Mouse (Mus musculus): ENCODE data around the gene Bckdhb. TPM values are rescaled to one million over a fixed set of nuclear protein-coding genes. Genes with fewer than 3 reads are reported as not detected.
"Not testable (repeated sequence)": the region's sequence is repeated elsewhere in the genome, so short reads cannot be mapped to it uniquely, and the experiment has no call there.

The Bckdhb gene
- total RNA-seq, 2 experiments from 2014 or later = 208 to 221 TPM

DNA sequence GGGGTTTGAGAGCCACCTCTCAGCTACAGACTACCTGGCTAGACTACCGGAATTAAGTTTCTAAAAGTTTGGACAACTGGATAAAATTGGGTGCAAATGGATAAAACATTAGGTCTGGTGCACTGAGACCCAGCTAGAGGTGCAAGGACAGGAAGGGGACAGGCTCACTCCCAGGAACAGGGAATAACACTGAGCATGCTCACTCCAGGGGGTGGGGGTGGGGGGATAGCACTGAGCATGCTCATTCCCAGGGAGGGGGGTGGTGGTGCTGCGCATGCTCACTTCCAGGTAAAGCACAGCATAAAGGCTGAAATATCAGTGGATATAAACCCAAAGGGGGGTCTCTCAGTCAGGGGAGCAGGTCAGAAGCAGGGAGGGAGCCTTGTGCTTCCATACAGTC, 120.7 kb downstream of the Bckdhb start:
- no peak for DNase-seq

DNA sequence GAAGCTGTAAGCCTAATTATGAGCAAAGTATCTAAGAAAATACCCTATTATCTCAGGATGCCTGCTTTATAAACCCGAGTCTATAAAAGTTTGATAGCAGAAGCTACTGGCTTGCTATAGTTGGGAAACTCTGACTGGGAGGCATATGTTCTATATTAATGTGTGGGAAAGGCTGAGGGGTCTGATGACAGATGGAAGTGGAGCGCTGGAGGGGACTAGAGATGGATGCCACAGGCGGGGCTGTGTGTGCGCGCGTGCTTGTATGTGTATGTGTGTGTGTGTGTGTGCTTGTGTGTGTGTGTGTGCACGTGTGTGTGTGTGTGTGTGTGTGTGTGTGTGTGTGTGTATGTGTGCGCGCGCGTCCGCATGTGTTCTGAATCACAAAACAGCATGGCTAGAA, 121.4 kb downstream of the Bckdhb start:
- no peak for DNase-seq

DNA sequence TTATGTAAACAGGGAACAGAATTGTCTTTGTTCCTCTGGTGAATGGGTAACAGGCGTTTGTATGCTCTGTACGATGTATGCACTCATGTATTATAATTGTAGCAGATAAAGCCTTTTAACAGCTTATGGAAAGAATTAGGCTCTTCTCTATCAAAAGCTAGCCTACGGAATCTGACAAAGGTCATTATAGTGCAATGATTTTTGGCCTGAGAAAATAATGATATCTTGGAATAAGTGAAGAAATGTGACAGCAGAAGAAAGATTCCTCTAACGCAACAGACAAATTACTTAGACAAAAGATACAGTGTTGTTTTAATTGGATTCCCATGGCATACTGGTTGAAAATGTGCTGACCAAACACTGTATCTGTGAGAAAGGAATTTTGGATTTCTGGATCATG, 122.0 kb downstream of the Bckdhb start:
- DNase-seq = no peak

GRCm38 (mm10) chr9:84047436-84047835, 122.5 kb downstream of the Bckdhb start:
- no peak for DNase-seq

DNA sequence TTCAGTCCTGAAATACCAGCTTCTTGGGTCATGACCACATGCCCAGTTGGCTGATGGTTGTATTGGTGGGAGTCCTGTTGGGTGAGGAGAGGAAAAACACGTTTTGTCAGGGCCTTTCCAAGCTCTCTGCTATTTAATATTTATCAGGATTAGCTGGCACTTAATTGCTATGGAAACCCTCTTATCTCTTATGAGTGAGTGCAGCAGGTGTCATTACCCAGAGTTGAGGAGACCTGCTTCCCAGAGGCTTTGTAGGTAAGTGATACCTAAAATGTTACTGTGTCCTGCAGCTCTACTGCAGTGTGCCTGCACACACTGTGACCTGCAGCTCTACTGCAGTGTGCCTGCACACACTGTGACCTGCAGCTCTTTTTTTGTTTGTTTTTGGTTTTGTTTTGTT, 124.2 kb downstream of the Bckdhb start:
- no peak for DNase-seq

DNA sequence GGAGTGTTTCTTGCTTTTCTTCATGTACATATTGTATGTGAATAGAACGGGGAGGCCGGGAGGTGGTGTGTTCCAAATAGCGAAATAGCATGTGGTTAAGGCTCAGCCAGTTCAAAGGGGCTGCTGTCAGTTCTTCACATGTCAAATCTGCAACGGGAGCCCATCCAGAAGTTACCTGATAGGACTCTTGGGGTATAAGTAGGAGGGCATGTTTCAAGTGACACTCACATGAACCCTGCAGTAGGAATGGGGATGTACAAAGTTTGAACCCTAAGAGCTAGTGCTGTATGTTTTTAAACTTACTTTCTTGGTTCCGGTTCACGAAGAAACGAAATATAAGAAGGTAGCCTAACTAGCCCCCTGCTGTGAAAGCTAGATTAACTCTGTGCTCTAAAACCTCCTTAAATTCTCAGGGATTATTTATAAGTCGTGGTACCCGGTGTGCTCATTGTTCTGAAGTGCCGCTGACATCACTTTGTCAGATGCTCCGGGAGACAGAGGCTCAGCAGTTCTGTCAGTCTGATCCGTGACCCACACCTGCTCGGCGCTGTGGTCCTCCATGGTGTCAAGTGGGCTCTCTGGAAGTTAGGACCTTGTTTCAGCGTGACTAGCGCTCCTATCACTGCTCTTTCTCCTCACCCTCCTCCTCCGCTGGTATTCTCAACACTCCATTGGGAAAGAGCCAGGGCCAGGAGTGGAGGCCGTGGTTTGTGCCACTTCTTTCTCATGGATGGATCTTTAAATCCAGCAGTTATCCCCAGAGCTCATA, 126.1 kb downstream of the Bckdhb start:
- DNase-seq = no peak

GRCm38 (mm10) chr9:84055125-84055807, 130.3 kb downstream of the Bckdhb start:
- DNase-seq = no peak

DNA sequence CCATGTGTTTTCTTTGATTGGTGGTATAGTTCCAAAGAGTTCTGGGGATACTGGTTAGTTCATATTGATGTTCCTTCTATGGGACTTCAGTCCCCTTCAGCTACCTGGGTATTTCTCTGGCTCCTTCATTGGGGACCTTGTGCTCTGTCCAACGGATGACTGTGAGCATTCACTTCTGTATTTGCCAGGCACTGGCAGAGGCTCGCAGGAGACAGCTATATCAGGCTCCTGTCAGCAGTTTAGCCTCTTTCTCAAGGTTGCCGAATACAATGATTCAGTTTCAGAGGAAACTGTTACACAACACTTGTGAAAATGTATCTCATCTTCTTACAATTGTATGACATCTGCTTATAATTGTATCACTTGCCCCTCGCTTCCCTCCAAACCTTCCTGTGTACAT, 135.8 kb downstream of the Bckdhb start:
- DNase-seq = not testable (repeated sequence)

DNA sequence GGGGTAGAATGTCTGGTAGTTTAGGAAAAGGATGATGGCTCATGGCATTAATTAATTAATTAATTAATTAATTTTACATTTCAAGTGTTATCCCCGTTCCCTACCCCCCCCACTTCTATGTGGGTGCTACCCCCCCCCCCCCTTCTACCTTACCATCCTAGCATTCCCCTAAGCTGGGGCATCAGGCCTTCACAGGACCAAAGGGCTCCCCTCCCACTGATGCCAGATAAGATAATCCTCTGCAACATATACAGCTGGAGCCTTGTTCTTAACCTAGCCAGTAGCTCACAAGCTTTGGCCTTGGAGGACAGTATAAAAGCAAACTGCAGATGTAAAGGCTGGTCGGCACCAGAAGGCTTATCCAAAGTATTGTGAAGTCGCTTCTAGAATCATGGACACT, 138.7 kb downstream of the Bckdhb start:
- DNase-seq = no peak

DNA sequence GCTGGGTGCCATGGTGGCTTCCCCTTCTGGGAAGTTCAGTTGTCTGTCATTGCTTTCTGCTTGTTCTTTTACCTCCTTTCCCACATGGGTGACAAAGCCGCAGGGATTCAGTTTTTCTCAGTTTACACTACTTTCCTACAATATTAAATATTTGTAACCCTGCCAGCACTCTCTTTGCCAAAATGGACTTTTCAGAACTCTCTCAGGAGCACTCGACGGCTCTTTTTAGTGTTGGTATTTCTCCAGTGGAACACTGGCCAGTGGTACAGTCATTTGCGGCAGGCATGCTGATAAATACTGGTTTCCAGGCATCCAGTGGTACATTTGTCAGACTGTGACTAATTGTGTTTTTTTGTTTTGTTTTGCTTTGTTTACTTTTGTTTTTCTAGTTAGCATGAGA, 139.2 kb downstream of the Bckdhb start:
- DNase-seq = peak; percentile 31

- no peak for DNase-seq
Measured at GRCm38 (mm10) chr9:84070247-84070646, 145.3 kb downstream of the Bckdhb start.

GRCm38 (mm10) chr9:84070740-84071139, 145.8 kb downstream of the Bckdhb start:
- DNase-seq = no peak

DNA sequence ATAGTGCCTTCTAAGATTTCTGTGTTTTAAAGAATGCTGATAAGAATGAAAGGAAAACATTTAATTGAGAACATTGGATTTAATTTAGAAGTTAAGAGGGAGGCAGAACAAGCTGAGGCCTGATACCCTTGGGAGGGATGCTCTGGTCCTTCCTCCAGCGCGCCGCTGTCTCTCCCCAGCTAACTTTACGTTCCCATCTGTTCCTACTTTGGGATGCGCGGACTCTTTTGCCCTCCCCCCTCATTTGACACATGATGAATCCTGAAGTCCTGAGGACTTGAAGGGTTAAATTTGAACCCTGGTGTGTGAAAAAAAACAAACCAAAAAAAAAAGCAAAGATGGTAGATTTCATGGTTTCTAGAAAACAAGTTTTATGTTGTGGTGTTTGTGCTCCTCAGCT, 147.6 kb downstream of the Bckdhb start:
- DNase-seq = no peak

- DNase-seq = no peak
Measured at GRCm38 (mm10) chr9:84073237-84073636, 148.3 kb downstream of the Bckdhb start.

GRCm38 (mm10) chr9:84083551-84083950, 158.6 kb downstream of the Bckdhb start:
- no peak for DNase-seq

GRCm38 (mm10) chr9:84084686-84085085, 159.7 kb downstream of the Bckdhb start:
- DNase-seq = no peak

GRCm38 (mm10) chr9:84090316-84091063, 165.5 kb downstream of the Bckdhb start:
- no peak for DNase-seq

DNA sequence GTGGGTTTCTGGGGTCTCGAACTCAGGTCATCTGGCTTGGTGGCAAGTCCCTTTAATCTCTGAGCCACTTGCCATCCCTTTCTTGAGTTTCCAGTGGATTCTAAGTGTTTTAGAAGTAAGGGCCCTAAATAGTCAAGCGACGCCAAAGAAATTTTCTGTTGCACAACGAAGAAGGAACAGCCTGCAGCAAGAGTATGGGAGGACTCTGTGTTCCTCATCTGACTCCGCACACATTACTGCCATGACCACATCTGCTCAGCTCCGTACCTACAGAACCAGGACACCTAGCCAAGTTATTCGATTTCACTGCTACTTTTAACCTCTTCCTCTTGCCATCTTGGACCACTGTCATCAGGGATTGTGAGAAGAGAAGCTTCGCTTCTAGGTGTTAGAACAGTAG, 168.0 kb downstream of the Bckdhb start:
- DNase-seq = no peak

DNA sequence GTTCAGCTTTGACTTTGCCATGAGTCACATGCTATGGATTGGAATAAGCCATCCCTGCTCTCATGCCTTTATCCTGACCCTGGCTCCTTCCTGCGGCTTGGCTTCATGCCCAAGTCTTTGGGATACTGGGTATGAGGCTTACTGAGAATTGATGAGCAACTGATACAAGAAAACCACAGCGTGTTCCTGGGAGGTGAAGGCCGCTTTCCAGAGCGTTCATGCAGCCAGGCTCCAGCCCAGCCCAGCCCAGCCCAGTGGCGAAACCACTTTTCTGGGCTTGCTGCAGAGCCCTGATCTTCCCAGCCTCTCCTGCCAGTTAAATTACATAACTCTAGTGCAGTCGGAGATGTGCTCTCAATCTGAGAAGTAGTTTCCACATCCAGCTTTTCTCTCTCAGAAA, 169.2 kb downstream of the Bckdhb start:
- DNase-seq = peak; percentile 57

DNA sequence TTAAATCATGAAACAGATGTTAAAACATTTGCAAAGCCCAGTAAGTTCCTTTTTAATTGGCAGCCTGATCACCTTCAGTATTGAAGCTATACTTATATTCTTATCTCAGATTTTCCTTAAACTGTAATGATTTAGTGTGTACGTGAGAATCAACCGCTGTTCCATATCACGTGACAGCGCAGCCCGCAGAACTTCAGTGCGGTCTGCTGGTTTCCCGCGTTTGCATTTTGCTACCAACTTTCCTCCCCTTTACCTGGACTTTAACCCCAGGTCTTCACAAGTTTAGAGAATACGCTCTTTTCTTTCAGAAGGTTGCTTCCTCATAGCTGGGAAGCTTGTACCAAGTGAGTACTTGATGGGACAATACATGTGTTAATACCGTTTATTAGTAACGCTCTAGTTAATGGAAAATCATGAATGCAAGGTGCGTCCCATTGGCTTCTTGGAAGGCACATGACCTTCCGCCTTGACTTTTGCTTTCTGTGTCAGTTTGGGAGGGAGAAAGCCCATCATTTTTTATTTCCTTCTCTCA, 171.6 kb downstream of the Bckdhb start:
- DNase-seq = no peak

- no peak for DNase-seq
Measured at GRCm38 (mm10) chr9:84103344-84103743, 178.4 kb downstream of the Bckdhb start.

- no peak for DNase-seq
Measured at GRCm38 (mm10) chr9:84106438-84106837, 181.5 kb downstream of the Bckdhb start.

All from adrenal gland, postnatal 10 days (tissue).